Mouse (Mus musculus) brain, embryonic 14.5 days (tissue): Measurements from ENCODE around the gene Tcf7l1. TPM values are rescaled to one million over a fixed set of nuclear protein-coding genes. Genes with fewer than 3 reads are reported as not detected.

ENCODE experiments used
- DNase-seq: peaks from one replicate; pipeline ENCODE4 v3.0.0-alpha.2; 2011; ENCODE audit warnings: low read depth
- CTCF ChIP-seq: fragments of 200-500 bp; IDR thresholded peaks from 2 replicates; pipeline ENCODE4 v1.5.1; 2012; ENCODE audit warnings: inconsistent platforms, mild to moderate bottlenecking, moderate library complexity, borderline replicate concordance; ENCODE audit not compliant: insufficient read depth, insufficient read length; ENCODE audit errors: extremely low read depth
- POLR2A ChIP-seq: fragments of 200-500 bp; IDR thresholded peaks from 2 replicates; pipeline ENCODE4 v1.6.1; 2012; ENCODE audit warnings: mild to moderate bottlenecking, inconsistent platforms, borderline replicate concordance; ENCODE audit not compliant: poor library complexity, insufficient read depth, insufficient read length, severe bottlenecking; ENCODE audit errors: extremely low read depth
- polyA plus RNA-seq: library from polyadenylated mRNA; depleted of rRNA; stranded (reverse); fragments of >200 nt; gene quantifications from 2 replicates; pipeline ENCODE4 v1.2.3, GENCODE M21; 2012

The Tcf7l1 gene
- polyA plus RNA-seq, 1 experiment: 14.5 TPM

- TF ChIP-seq CTCF (no peak), POLR2A (no peak)
- DNase-seq: no peak
Measured at GRCm38 (mm10) chr6:72671129-72671528, 117.9 kb downstream of the Tcf7l1 start.

GRCm38 (mm10) chr6:72667021-72667420 is 122.0 kb downstream of the Tcf7l1 start:
- TF ChIP-seq CTCF: peak; percentile 51; the same call in 1 of the 2 replicates
- TF ChIP-seq POLR2A: no peak
- peak; percentile 95 for DNase-seq

GRCm38 (mm10) chr6:72664290-72664689 is 124.8 kb downstream of the Tcf7l1 start:
- DNase-seq: no peak
- TF ChIP-seq CTCF: no peak
- TF ChIP-seq POLR2A: no peak

- TF ChIP-seq POLR2A (no peak), CTCF (no peak)
- DNase-seq: no peak
Measured at GRCm38 (mm10) chr6:72663000-72663399, 126.1 kb downstream of the Tcf7l1 start.

- DNase-seq: no peak
- no peak for TF ChIP-seq CTCF
- no peak for TF ChIP-seq POLR2A
Measured at GRCm38 (mm10) chr6:72660391-72660720, 128.7 kb downstream of the Tcf7l1 start.

GRCm38 (mm10) chr6:72659717-72660390 is 129.2 kb downstream of the Tcf7l1 start:
- DNase-seq: peak; percentile 31

GRCm38 (mm10) chr6:72658006-72658405 is 131.0 kb downstream of the Tcf7l1 start:
- TF ChIP-seq CTCF: peak; percentile 51
- no peak for TF ChIP-seq POLR2A
- DNase-seq: peak; percentile 47

More at GRCm38 (mm10) chr6:72659717-72660390, 129.2 kb downstream of the Tcf7l1 start:
- TF ChIP-seq POLR2A (no peak), CTCF (no peak)

- DNase-seq: no peak
- no peak for TF ChIP-seq CTCF
- TF ChIP-seq POLR2A: no peak
Measured at GRCm38 (mm10) chr6:72656053-72656442, 133.0 kb downstream of the Tcf7l1 start.

- DNase-seq: peak; percentile 73
- TF ChIP-seq POLR2A (no peak), CTCF (no peak)
Measured at GRCm38 (mm10) chr6:72655309-72656052, 133.6 kb downstream of the Tcf7l1 start.

- TF ChIP-seq POLR2A (no peak), CTCF (no peak)
- DNase-seq: no peak
Measured at GRCm38 (mm10) chr6:72654355-72654754, 134.7 kb downstream of the Tcf7l1 start.

GRCm38 (mm10) chr6:72653419-72653818 is 135.6 kb downstream of the Tcf7l1 start:
- TF ChIP-seq POLR2A (no peak), CTCF (no peak)
- peak; percentile 90 for DNase-seq

GRCm38 (mm10) chr6:72650338-72650851 is 138.7 kb downstream of the Tcf7l1 start:
- DNase-seq: no peak
- TF ChIP-seq CTCF (no peak), POLR2A (no peak)

GRCm38 (mm10) chr6:72648002-72648595 is 141.0 kb downstream of the Tcf7l1 start:
- TF ChIP-seq CTCF (no peak), POLR2A (no peak)
- DNase-seq: no peak

GRCm38 (mm10) chr6:72647383-72647820 is 141.7 kb downstream of the Tcf7l1 start:
- TF ChIP-seq CTCF (peak; percentile 80; the same call in 1 of the 2 replicates), POLR2A (no peak)
- peak; percentile 90 for DNase-seq

- no peak for TF ChIP-seq POLR2A
- no peak for TF ChIP-seq CTCF
- DNase-seq: peak; percentile 93
Measured at GRCm38 (mm10) chr6:72645364-72645763, 143.7 kb downstream of the Tcf7l1 start.
